Mouse (Mus musculus): ENCODE data around the gene Cd302. TPM values are rescaled to one million over a fixed set of nuclear protein-coding genes. Genes with fewer than 3 reads are reported as not detected.

Cd302 gene
- polyA plus RNA-seq, 1 experiment = 8.6 TPM

DNA sequence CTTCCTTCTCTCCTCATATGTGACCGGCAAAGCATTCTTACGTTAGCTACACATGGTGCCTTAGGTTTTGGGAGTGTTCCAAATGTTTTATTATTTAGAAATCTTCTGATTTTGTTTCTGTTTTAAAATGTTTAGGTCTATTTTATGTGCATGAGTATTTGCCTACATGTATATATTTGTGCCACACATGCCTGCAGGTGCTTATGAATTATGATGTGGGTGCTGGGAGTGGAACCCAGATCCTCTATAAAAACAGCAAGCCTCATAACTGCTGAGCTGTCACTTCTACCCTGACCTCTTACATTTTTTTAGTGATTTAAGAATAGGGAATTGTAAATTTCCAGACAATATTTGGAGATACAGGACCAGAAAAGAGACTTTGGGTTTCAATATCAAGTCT, 62.3 kb downstream of the Cd302 start:
- no peaks in the 10 kb centered on the region for H3K36me3 ChIP-seq (ENCODE audit: control insufficient read depth, insufficient read depth, low read length)
- no peaks in the 10 kb centered on the region for H3K27me3 ChIP-seq (ENCODE audit: control insufficient read depth, insufficient read depth, low read length)
- H3K27ac ChIP-seq (ENCODE audit: control insufficient read depth, insufficient read depth, low read depth, low read length) = no peak overlapping the region
- TF ChIP-seq POLR2A (IDR thresholded peaks at IDR 0.05; ENCODE audit: control insufficient read depth, low read depth, low read length) = no peak
- no peak for TF ChIP-seq CTCF (IDR thresholded peaks at IDR 0.05; ENCODE audit: control insufficient read depth, insufficient read depth, insufficient replicate concordance, low read depth, low read length)
- H3K4me1 ChIP-seq (ENCODE audit: control insufficient read depth, insufficient read depth, low read length) = no peaks in the 10 kb centered on the region
- H3K4me3 ChIP-seq (ENCODE audit: control insufficient read depth, low read depth, low read length) = no peak overlapping the region

DNA sequence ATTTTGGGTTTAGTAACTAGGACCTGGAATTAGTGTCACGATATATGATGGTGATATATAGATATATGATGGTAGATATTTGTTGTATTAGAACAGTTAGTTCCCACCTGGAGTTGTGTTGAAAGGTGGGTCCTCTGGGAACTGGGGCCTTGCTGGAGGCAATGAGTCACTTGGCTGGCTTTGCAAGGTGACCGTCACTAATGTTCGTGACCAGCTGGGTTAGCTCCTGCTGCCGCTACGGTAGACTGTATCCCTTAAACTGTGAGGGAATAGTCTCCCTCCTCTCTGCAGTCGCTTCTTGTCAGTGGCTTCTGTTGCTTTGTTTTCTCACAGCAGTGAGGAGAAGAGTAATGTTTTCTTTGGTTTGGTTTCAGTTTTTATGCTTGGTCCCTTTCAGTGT, 63.1 kb downstream of the Cd302 start:
- TF ChIP-seq POLR2A (IDR thresholded peaks at IDR 0.05; ENCODE audit: control insufficient read depth, low read depth, low read length) (no peak), CTCF (IDR thresholded peaks at IDR 0.05; ENCODE audit: control insufficient read depth, insufficient read depth, insufficient replicate concordance, low read depth, low read length) (no peak)
- H3K36me3 ChIP-seq (ENCODE audit: control insufficient read depth, insufficient read depth, low read length) = no peaks in the 10 kb centered on the region

DNA sequence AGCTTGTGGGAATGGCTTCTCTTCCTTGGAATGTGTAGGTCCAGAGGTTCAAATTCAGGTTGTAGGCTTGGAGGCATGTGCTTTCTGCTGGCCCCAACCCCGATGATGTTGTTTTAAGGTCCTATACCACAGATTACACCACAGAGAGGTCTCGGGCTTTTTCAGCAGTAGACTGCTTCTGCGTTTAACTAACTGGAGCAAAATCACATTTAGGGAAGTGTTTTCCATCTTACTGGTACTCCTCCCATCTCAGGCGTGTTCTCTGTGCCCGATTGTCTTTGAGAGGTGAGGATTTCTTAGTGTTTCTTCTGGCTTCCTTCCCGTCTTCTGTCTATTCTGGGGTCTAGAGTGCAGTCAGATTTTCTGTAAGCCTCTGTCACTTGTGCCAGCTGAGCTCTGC, 66.7 kb downstream of the Cd302 start:
- H3K4me1 ChIP-seq (ENCODE audit: control insufficient read depth, insufficient read depth, low read length) = no peaks in the 10 kb centered on the region
- H3K4me3 ChIP-seq (ENCODE audit: control insufficient read depth, low read depth, low read length) = no peak overlapping the region
- no peak overlapping the region for H3K27ac ChIP-seq (ENCODE audit: control insufficient read depth, insufficient read depth, low read depth, low read length)
- H3K27me3 ChIP-seq (ENCODE audit: control insufficient read depth, insufficient read depth, low read length) = no peaks in the 10 kb centered on the region
- no peaks in the 10 kb centered on the region for H3K36me3 ChIP-seq (ENCODE audit: control insufficient read depth, insufficient read depth, low read length)
- TF ChIP-seq CTCF (IDR thresholded peaks at IDR 0.05; ENCODE audit: control insufficient read depth, insufficient read depth, insufficient replicate concordance, low read depth, low read length) (no peak), POLR2A (IDR thresholded peaks at IDR 0.05; ENCODE audit: control insufficient read depth, low read depth, low read length) (no peak)

More for the DNA sequence above, 63.1 kb downstream of the Cd302 start:
- no peak overlapping the region for H3K4me3 ChIP-seq (ENCODE audit: control insufficient read depth, low read depth, low read length)
- no peaks in the 10 kb centered on the region for H3K4me1 ChIP-seq (ENCODE audit: control insufficient read depth, insufficient read depth, low read length)
- H3K27me3 ChIP-seq (ENCODE audit: control insufficient read depth, insufficient read depth, low read length) = no peaks in the 10 kb centered on the region
- no peak overlapping the region for H3K27ac ChIP-seq (ENCODE audit: control insufficient read depth, insufficient read depth, low read depth, low read length)

DNA sequence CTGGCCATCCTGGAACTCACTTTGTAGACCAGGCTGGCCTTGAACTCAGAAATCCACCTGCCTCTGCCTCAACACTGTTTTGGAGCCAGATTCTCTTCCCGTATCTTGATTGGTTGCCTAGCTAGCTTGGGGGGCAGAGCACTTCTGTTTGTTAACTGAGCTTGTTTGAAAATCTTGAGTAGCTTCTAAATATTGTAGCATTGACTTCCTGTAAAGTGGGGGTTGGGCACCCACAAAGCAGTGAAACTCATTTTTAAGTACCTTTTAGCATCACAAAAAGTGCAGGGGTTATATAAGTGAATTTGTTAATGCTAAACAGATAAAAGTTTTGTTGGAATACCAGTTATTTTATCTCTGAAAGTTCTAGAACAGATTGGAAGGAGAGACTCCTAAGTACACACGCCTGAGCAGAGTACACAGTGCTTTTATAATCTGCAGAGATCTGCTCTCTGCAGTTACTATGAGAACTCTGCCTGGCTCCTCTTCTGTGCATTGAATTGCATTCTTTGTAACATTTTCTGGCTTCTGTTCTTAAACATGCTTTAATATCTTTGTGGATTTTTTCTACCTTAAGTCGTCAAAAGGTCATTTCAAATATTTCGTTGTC, 67.6 kb downstream of the Cd302 start:
- H3K36me3 ChIP-seq (ENCODE audit: control insufficient read depth, insufficient read depth, low read length) = no peaks in the 10 kb centered on the region
- 0 out of 2 replicates have a peak, but pooled peaks cover 2% of the 10 kb centered on the region for H3K4me1 ChIP-seq (ENCODE audit: control insufficient read depth, insufficient read depth, low read length)
- no peak overlapping the region for H3K4me3 ChIP-seq (ENCODE audit: control insufficient read depth, low read depth, low read length)
- no peak for TF ChIP-seq POLR2A (IDR thresholded peaks at IDR 0.05; ENCODE audit: control insufficient read depth, low read depth, low read length)
- TF ChIP-seq CTCF (IDR thresholded peaks at IDR 0.05; ENCODE audit: control insufficient read depth, insufficient read depth, insufficient replicate concordance, low read depth, low read length) = no peak
- H3K27ac ChIP-seq (ENCODE audit: control insufficient read depth, insufficient read depth, low read depth, low read length) = no peak overlapping the region
- H3K27me3 ChIP-seq (ENCODE audit: control insufficient read depth, insufficient read depth, low read length) = no peaks in the 10 kb centered on the region

DNA sequence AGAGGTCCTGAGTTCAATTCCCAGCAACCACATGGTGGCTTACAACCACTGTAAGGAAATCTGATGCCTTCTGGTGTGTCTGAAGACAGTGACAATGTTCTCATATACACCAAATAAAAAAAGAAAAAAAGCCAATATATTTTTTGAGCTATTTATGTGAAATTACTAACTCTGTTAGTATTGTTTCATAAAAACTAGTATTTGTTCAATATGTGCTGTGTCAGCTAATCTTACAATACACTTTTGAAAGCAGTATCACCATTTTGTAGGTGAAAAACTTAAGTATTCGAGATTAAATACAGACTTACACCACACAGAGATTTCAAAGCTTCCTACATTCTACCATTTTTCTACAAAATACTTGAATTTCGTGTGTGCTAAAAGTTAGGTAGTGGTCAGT, 69.6 kb downstream of the Cd302 start:
- H3K27ac ChIP-seq (ENCODE audit: control insufficient read depth, insufficient read depth, low read depth, low read length) = no peak overlapping the region
- no peaks in the 10 kb centered on the region for H3K27me3 ChIP-seq (ENCODE audit: control insufficient read depth, insufficient read depth, low read length)
- no peak overlapping the region for H3K4me3 ChIP-seq (ENCODE audit: control insufficient read depth, low read depth, low read length)
- 0 out of 2 replicates have a peak, but pooled peaks cover 2% of the 10 kb centered on the region for H3K4me1 ChIP-seq (ENCODE audit: control insufficient read depth, insufficient read depth, low read length)
- TF ChIP-seq CTCF (IDR thresholded peaks at IDR 0.05; ENCODE audit: control insufficient read depth, insufficient read depth, insufficient replicate concordance, low read depth, low read length) (no peak), POLR2A (IDR thresholded peaks at IDR 0.05; ENCODE audit: control insufficient read depth, low read depth, low read length) (no peak)
- no peaks in the 10 kb centered on the region for H3K36me3 ChIP-seq (ENCODE audit: control insufficient read depth, insufficient read depth, low read length)

DNA sequence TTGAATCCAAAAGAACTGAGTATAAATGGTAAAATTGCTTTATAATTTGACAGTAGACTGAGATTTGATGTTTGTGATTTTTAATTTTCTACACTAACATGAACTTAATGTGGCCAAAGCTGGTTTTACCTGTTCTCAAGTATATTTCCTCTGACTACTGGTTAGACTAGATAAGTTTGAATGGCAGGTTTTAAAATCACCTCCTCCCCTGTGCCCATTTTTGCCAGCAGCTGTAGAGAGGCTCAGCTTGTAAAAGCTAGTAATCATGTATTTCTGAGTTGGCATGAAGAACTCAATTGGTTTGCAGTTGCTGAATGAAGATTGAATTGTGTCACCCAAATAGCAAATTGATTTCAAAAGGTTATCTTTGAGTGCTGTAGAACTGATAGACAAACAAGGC, 71.8 kb downstream of the Cd302 start:
- no peak for TF ChIP-seq POLR2A (IDR thresholded peaks at IDR 0.05; ENCODE audit: control insufficient read depth, low read depth, low read length)
- no peak for TF ChIP-seq CTCF (IDR thresholded peaks at IDR 0.05; ENCODE audit: control insufficient read depth, insufficient read depth, insufficient replicate concordance, low read depth, low read length)
- no peaks in the 10 kb centered on the region for H3K36me3 ChIP-seq (ENCODE audit: control insufficient read depth, insufficient read depth, low read length)
- no peaks in the 10 kb centered on the region for H3K27me3 ChIP-seq (ENCODE audit: control insufficient read depth, insufficient read depth, low read length)
- H3K27ac ChIP-seq (ENCODE audit: control insufficient read depth, insufficient read depth, low read depth, low read length) = no peak overlapping the region
- no peak overlapping the region for H3K4me3 ChIP-seq (ENCODE audit: control insufficient read depth, low read depth, low read length)
- peaks cover 8% of the 10 kb centered on the region for H3K4me1 ChIP-seq (ENCODE audit: control insufficient read depth, insufficient read depth, low read length)

DNA sequence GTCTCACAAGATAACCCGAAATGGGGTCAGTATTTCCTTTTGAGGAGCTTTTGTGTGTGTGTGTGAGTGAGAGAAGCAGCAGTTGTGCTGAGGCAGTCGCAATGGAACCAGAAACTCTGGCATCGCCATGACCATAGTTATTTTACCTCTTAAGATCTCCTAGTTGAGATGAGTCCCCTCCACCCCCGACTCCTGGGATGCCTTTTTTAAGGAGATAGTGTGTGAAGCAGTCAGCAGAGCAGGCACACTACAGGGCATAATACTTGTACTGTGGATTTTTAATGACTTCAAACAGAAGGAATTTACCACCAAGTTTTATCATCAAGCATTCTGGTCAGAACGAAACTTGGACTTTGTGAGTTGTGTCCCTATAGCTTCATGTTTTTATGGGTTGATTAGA, 73.5 kb downstream of the Cd302 start:
- Histone ChIP-seq H3K27ac (ENCODE audit: control insufficient read depth, insufficient read depth, low read depth, low read length) (no peak overlapping the region), H3K4me3 (ENCODE audit: control insufficient read depth, low read depth, low read length) (peak overlapping the region; percentile 96), H3K4me1 (ENCODE audit: control insufficient read depth, insufficient read depth, low read length) (peaks cover 8% of the 10 kb centered on the region), H3K27me3 (ENCODE audit: control insufficient read depth, insufficient read depth, low read length) (no peaks in the 10 kb centered on the region), H3K36me3 (ENCODE audit: control insufficient read depth, insufficient read depth, low read length) (no peaks in the 10 kb centered on the region; the same call in 1 of the 2 replicates)
- no peak for TF ChIP-seq CTCF (IDR thresholded peaks at IDR 0.05; ENCODE audit: control insufficient read depth, insufficient read depth, insufficient replicate concordance, low read depth, low read length)
- no peak for TF ChIP-seq POLR2A (IDR thresholded peaks at IDR 0.05; ENCODE audit: control insufficient read depth, low read depth, low read length)

Data from testis, adult 2 months (tissue).